Mouse (Mus musculus): ENCODE data around the gene Fam19a4.
A peak's percentile ranks its signal among the peaks of the same experiment; 100 is the strongest.

Gene Fam19a4

GRCm38 (mm10) chr6:97060074-97060681, at the start of gene Fam19a4:
Gene Fam19a4, minus strand, starts transcription at chr6:97060413.
- DNase-seq, result no peak

GRCm38 (mm10) chr6:97106777-97107176, 46.6 kb upstream of the Fam19a4 start:
- no peak for DNase-seq

- DNase-seq, result no peak
These were observed 45.9 kb upstream of the Fam19a4 start for GRCm38 (mm10) chr6:97106106-97106505.

GRCm38 (mm10) chr6:97104264-97104852, 44.1 kb upstream of the Fam19a4 start:
- DNase-seq, result no peak

- no peak for DNase-seq
These were observed 41.9 kb upstream of the Fam19a4 start for GRCm38 (mm10) chr6:97101958-97102702.

GRCm38 (mm10) chr6:97101190-97101957, 41.2 kb upstream of the Fam19a4 start:
- no peak for DNase-seq

- DNase-seq, result no peak
These were observed 22.1 kb upstream of the Fam19a4 start for GRCm38 (mm10) chr6:97082336-97082735.

- no peak for DNase-seq
These were observed 19.8 kb upstream of the Fam19a4 start for GRCm38 (mm10) chr6:97080016-97080415.

- no peak for DNase-seq
These were observed 614 bp downstream of the Fam19a4 start for GRCm38 (mm10) chr6:97059599-97059998.

- no peak for DNase-seq
These were observed 7.9 kb downstream of the Fam19a4 start for GRCm38 (mm10) chr6:97052196-97052770.

- DNase-seq, result no peak
These were observed 11.8 kb downstream of the Fam19a4 start for GRCm38 (mm10) chr6:97048403-97048802.

GRCm38 (mm10) chr6:97046541-97046940, 13.7 kb downstream of the Fam19a4 start:
- DNase-seq, result no peak

- no peak for DNase-seq
These were observed 33.0 kb downstream of the Fam19a4 start for GRCm38 (mm10) chr6:97027110-97027677.

- DNase-seq, result no peak
These were observed 40.9 kb downstream of the Fam19a4 start for GRCm38 (mm10) chr6:97019323-97019722.

GRCm38 (mm10) chr6:97016711-97017110, 43.5 kb downstream of the Fam19a4 start:
- DNase-seq, result no peak

- DNase-seq, result no peak
These were observed 44.2 kb downstream of the Fam19a4 start for GRCm38 (mm10) chr6:97016018-97016417.

GRCm38 (mm10) chr6:97006513-97007094, 53.6 kb downstream of the Fam19a4 start:
- DNase-seq, result peak; percentile 11

GRCm38 (mm10) chr6:97005038-97005437, 55.2 kb downstream of the Fam19a4 start:
- DNase-seq, result no peak

GRCm38 (mm10) chr6:96995556-96996159, 64.6 kb downstream of the Fam19a4 start:
- no peak for DNase-seq

GRCm38 (mm10) chr6:96991741-96992140, 68.5 kb downstream of the Fam19a4 start:
- DNase-seq, result no peak

- DNase-seq, result no peak
These were observed 82.7 kb downstream of the Fam19a4 start for GRCm38 (mm10) chr6:96977537-96977936.

- peak; percentile 6 for DNase-seq
These were observed 115.4 kb downstream of the Fam19a4 start for GRCm38 (mm10) chr6:96944796-96945195.

All from kidney, adult 11 months (tissue).